Mouse (Mus musculus): ENCODE results near the gene Zfhx3. TPM values are rescaled to one million over a fixed set of nuclear protein-coding genes. Genes with fewer than 3 reads are reported as not detected.

Zfhx3 gene
- total and polyA plus RNA-seq, 2 experiments from 2014 or later = 9.6 to 13.8 TPM

DNA sequence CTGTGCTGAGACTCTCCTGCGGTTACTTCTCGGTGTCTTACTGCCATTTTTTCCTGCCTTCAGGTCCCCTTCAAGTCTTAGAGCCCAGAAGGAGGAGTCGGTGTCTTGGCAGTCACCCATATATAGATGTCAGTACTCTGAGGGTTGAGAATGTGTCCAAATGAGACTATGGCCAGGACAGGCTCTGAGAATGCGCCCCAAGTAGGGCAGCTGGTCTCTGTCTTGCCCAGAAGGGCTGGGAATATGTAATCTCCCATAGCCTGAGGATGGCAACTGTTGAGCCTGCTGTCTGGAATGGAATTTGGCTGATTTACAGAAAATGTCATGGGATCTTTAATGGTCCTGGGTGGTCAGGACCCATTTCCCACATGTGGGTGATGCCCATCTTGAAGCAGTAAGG is 881.6 kb downstream of the Zfhx3 start:
- no peaks in the 10 kb centered on the region for H3K27me3 ChIP-seq (ENCODE audit: insufficient read depth, low read length)

DNA sequence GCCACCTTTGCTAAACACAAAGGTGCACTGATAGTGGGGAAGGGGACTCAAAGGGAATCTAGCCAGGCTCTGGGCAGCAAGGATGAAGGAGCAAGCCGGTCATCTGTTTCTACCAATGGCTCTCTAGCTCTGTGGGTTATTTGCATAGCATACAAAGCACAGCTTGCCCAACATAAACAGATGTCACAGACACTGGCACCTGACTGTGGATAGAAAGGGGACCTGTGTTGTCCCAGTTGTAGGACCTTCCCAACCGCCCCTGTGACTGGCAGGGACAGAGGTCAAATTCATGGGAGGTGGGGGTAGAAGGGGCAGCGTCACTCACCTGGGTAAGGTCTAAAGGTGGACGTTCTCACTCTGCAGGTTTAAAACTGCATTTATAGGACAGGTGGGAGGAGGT is 884.0 kb downstream of the Zfhx3 start:
- no peak overlapping the region for H3K27ac ChIP-seq (ENCODE audit: low read depth, low read length)
- no peak for ATAC-seq
- no peak overlapping the region for H3K4me2 ChIP-seq (ENCODE audit: low read depth)
- H3K27me3 ChIP-seq (ENCODE audit: insufficient read depth, low read length) = no peaks in the 10 kb centered on the region
- no peak overlapping the region for H3K4me3 ChIP-seq (ENCODE audit: low read depth, low read length)
- no peaks in the 10 kb centered on the region for H3K36me3 ChIP-seq (ENCODE audit: insufficient read depth)
- no peak overlapping the region for H3K9ac ChIP-seq
- no peak for DNase-seq
- TF ChIP-seq CTCF (IDR thresholded peaks at IDR 0.05; ENCODE audit: low read depth) = no peak
- H3K9me3 ChIP-seq (ENCODE audit: low read length) = no peaks in the 10 kb centered on the region
- H3K4me1 ChIP-seq (ENCODE audit: insufficient read depth) = peaks cover 15% of the 10 kb centered on the region
- WGBS = 87% methylated on average over 4 of the region's 4 CpGs

More for the DNA sequence above, 881.6 kb downstream of the Zfhx3 start:
- H3K4me2 ChIP-seq (ENCODE audit: low read depth) = no peak overlapping the region
- TF ChIP-seq CTCF (IDR thresholded peaks at IDR 0.05; ENCODE audit: low read depth) = no peak
- no peaks in the 10 kb centered on the region for H3K9me3 ChIP-seq (ENCODE audit: low read length)
- DNase-seq (no peak), ATAC-seq (no peak)
- 96% methylated on average over 4 of the region's 4 CpGs for WGBS
- H3K4me1 ChIP-seq (ENCODE audit: insufficient read depth) = peaks cover 7% of the 10 kb centered on the region
- no peaks in the 10 kb centered on the region for H3K36me3 ChIP-seq (ENCODE audit: insufficient read depth)
- H3K4me3 ChIP-seq (ENCODE audit: low read depth, low read length) = no peak overlapping the region
- H3K27ac ChIP-seq (ENCODE audit: low read depth, low read length) = no peak overlapping the region
- no peak overlapping the region for H3K9ac ChIP-seq

DNA sequence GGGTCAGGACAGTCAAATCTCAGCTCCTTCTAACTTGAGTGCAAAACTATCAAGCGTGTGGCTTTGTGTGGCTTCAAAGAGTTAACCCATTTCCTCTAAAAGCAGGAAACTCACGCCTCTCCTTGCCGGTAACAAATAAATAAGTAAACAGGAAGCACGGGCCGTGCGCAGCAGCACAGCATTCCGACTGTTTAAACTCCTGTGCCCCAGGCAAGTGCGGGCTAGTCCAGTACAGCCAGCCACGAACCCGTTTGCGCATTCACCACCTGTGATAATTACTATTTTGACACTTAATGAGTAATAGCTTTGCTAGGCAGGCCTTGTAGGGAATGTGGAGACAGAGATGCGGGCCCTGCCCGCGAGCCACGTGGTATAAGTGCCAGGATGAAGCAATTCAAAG is 885.0 kb downstream of the Zfhx3 start:
- Histone ChIP-seq H3K9ac (no peak overlapping the region), H3K4me1 (ENCODE audit: insufficient read depth) (peaks cover 15% of the 10 kb centered on the region), H3K27me3 (ENCODE audit: insufficient read depth, low read length) (no peaks in the 10 kb centered on the region), H3K27ac (ENCODE audit: low read depth, low read length) (no peak overlapping the region), H3K4me3 (ENCODE audit: low read depth, low read length) (no peak overlapping the region), H3K36me3 (ENCODE audit: insufficient read depth) (no peaks in the 10 kb centered on the region), H3K4me2 (ENCODE audit: low read depth) (no peak overlapping the region), H3K9me3 (ENCODE audit: low read length) (no peaks in the 10 kb centered on the region)
- ATAC-seq (no peak), DNase-seq (no peak)
- TF ChIP-seq CTCF (IDR thresholded peaks at IDR 0.05; ENCODE audit: low read depth) = no peak
- 67% methylated on average over 15 of the region's 15 CpGs for WGBS

DNA sequence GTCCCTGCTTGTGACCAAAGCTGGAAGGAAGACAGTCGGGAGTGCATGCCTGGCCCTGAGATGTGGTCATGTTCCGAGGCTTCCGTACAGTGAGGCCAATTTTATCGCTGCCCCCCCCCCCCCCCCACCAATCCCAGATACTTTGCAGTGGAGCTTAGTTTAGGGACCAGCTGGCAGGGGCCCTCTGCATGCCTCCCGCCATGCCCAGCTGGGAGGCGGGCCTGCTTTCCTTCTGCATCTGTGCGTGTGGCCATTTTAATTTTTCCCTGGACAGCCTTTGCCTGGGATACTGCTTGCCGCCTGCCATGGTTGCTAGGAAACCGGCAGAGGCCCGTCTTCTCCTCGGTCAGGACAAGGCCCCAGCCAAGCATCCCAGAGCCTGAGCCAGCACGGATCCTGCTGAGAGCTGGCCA is 886.9 kb downstream of the Zfhx3 start:
- Histone ChIP-seq H3K4me3 (ENCODE audit: low read depth, low read length) (no peak overlapping the region), H3K27me3 (ENCODE audit: insufficient read depth, low read length) (no peaks in the 10 kb centered on the region), H3K9ac (no peak overlapping the region), H3K36me3 (ENCODE audit: insufficient read depth) (no peaks in the 10 kb centered on the region), H3K4me1 (ENCODE audit: insufficient read depth) (peaks cover 15% of the 10 kb centered on the region), H3K4me2 (ENCODE audit: low read depth) (no peak overlapping the region), H3K27ac (ENCODE audit: low read depth, low read length) (no peak overlapping the region), H3K9me3 (ENCODE audit: low read length) (no peaks in the 10 kb centered on the region)
- peak; percentile 84 for ATAC-seq
- 16% methylated on average over 12 of the region's 12 CpGs for WGBS
- DNase-seq = peak; percentile 63
- TF ChIP-seq CTCF (IDR thresholded peaks at IDR 0.05; ENCODE audit: low read depth) = no peak

DNA sequence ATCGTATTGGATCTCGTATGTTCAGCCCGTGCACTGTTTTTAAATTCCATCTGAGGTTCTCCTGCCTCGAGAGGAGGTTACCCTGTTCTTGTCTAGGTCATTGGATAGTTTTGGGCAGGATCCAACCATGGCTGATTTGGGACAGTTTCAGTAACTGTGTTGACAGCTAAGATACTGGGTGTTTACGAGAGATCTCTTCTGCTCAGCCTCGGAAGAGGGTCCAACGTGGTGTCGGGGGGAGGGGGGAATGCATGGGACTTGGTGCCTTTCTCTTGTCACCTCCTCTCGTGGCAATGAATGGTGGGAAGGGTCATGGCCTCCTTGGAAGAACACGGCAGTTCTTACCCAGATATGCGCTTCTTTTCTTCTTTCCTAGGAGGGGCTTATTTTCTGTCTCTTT is 892.7 kb downstream of the Zfhx3 start:
- WGBS = 93% methylated on average over 11 of the region's 11 CpGs
- no peak overlapping the region for H3K27ac ChIP-seq (ENCODE audit: low read depth, low read length)
- no peak for DNase-seq

DNA sequence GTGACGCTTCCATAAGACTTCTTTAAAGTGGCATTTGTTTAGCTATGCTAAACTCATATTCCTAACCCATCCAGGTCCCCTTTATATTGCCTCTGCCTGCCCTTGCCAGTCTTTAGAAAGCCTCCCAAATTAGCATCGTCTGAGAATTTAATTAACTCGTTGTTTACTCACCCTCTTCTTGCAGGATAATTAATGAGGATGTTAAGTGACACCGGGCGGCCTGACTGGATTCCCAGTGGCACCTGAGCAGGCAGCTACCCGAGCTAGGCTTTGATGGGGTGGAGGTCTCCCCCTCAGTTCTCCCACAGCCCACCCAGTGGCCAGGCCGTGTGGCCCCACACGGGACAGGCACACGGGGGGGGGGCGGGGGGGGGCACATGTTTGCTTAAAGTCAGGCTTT is 895.3 kb downstream of the Zfhx3 start:
- WGBS = 13% methylated on average over 10 of the region's 10 CpGs
- H3K27me3 ChIP-seq (ENCODE audit: insufficient read depth, low read length) = no peaks in the 10 kb centered on the region; the same call in 1 of the 2 replicates
- H3K9me3 ChIP-seq (ENCODE audit: low read length) = no peaks in the 10 kb centered on the region
- H3K4me2 ChIP-seq (ENCODE audit: low read depth) = no peak overlapping the region
- DNase-seq (no peak), ATAC-seq (no peak)
- H3K27ac ChIP-seq (ENCODE audit: low read depth, low read length) = no peak overlapping the region
- no peaks in the 10 kb centered on the region for H3K4me1 ChIP-seq (ENCODE audit: insufficient read depth)
- H3K9ac ChIP-seq = no peak overlapping the region
- no peak for TF ChIP-seq CTCF (IDR thresholded peaks at IDR 0.05; ENCODE audit: low read depth)
- no peak overlapping the region for H3K4me3 ChIP-seq (ENCODE audit: low read depth, low read length)
- no peaks in the 10 kb centered on the region for H3K36me3 ChIP-seq (ENCODE audit: insufficient read depth)

More for the DNA sequence above, 892.7 kb downstream of the Zfhx3 start:
- Histone ChIP-seq H3K9ac (no peak overlapping the region), H3K4me2 (ENCODE audit: low read depth) (no peak overlapping the region), H3K27me3 (ENCODE audit: insufficient read depth, low read length) (no peaks in the 10 kb centered on the region; the same call in 1 of the 2 replicates), H3K4me3 (ENCODE audit: low read depth, low read length) (no peak overlapping the region), H3K36me3 (ENCODE audit: insufficient read depth) (no peaks in the 10 kb centered on the region), H3K4me1 (ENCODE audit: insufficient read depth) (no peaks in the 10 kb centered on the region), H3K9me3 (ENCODE audit: low read length) (no peaks in the 10 kb centered on the region)
- ATAC-seq = no peak
- TF ChIP-seq CTCF (IDR thresholded peaks at IDR 0.05; ENCODE audit: low read depth) = no peak

DNA sequence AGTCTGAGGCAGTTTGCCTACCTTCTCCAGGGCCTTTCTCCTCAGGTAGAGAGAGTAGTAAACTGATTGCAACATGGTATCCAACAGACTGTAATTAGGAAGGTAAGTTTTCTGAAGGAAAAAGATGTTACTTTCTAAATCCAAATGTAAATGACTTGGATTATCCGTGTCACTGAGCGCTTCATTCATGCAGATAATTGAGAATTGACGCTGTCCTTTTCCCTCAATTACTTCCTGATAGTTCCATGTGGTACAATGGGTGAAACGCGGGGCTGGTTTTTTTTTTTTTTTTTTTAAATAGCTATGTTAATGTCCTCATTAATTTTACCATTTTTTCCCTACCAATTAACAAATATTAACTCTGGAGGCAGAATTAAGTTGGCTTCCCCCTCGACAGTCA is 896.3 kb downstream of the Zfhx3 start:
- ATAC-seq (no peak), DNase-seq (no peak)
- Histone ChIP-seq H3K9ac (no peak overlapping the region), H3K27me3 (ENCODE audit: insufficient read depth, low read length) (no peaks in the 10 kb centered on the region; the same call in 1 of the 2 replicates), H3K4me3 (ENCODE audit: low read depth, low read length) (no peak overlapping the region), H3K4me1 (ENCODE audit: insufficient read depth) (no peaks in the 10 kb centered on the region), H3K36me3 (ENCODE audit: insufficient read depth) (no peaks in the 10 kb centered on the region), H3K9me3 (ENCODE audit: low read length) (no peaks in the 10 kb centered on the region), H3K27ac (ENCODE audit: low read depth, low read length) (no peak overlapping the region), H3K4me2 (ENCODE audit: low read depth) (no peak overlapping the region)
- 29% methylated on average over 6 of the region's 6 CpGs for WGBS
- no peak for TF ChIP-seq CTCF (IDR thresholded peaks at IDR 0.05; ENCODE audit: low read depth)

DNA sequence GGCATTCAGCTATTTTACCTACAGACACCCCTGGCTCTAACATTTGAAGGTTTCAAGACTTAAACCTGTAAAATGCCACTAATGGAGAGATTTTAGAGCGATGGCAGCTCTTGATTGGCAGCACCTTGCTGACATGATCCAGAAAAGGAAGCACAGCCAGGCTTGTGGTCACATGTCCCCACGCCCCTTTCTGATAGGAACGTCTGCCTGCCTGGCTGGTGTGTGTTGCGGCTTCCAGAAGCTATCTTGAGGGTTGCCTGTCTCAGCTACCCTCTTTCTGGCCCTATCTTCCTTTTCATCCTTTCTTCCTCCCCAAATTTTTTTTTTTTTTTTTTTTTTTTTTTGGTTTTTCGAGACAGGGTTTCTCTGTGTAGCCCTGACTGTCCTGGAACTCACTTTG is 899.9 kb downstream of the Zfhx3 start:
- ATAC-seq (no peak), DNase-seq (no peak)
- Histone ChIP-seq H3K4me1 (ENCODE audit: insufficient read depth) (no peaks in the 10 kb centered on the region), H3K27ac (ENCODE audit: low read depth, low read length) (no peak overlapping the region), H3K4me3 (ENCODE audit: low read depth, low read length) (no peak overlapping the region), H3K27me3 (ENCODE audit: insufficient read depth, low read length) (no peaks in the 10 kb centered on the region), H3K4me2 (ENCODE audit: low read depth) (no peak overlapping the region), H3K9ac (no peak overlapping the region), H3K36me3 (ENCODE audit: insufficient read depth) (no peaks in the 10 kb centered on the region), H3K9me3 (ENCODE audit: low read length) (no peaks in the 10 kb centered on the region)
- TF ChIP-seq CTCF (IDR thresholded peaks at IDR 0.05; ENCODE audit: low read depth) = no peak
- 73% methylated on average over 5 of the region's 5 CpGs for WGBS
